Mouse (Mus musculus) adrenal gland, postnatal 36 days (tissue): ENCODE measurements around the gene Itih5. TPM values are rescaled to one million over a fixed set of nuclear protein-coding genes. Genes with fewer than 3 reads are reported as not detected.

Experiments used
- DNase-seq, 2 experiments: peaks; one replicate each; pipeline ENCODE4 v3.0.0; 2021; ENCODE audit warnings: mixed read lengths in 1 of 2
- total RNA-seq, 2 experiments: library from RNA; stranded (reverse); gene quantifications; 2 replicates each; pipeline ENCODE4 v1.2.3; 2021

The Itih5 gene
- total RNA-seq, 2 experiments from 2014 or later, result 29.7 to 38.5 TPM

DNA sequence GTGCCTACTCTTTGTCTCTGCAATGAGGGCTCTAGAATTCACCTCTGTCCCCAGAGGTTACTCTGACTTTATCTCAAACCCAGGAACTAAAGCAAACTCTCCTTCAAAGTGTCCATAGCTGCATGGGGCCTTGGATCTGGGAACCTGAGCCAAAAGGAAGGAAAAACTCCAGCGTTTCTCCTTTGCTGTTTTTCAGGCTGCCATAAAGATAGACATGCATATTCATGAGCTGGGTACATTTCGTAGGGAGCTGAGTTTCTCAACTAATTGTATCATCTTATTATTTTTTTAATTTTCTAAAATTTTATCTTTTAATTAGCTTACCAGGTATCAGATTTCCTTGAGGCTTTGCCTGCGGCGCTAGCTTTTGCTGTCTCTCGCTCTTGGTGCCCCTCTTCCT is 106.7 kb downstream of the Itih5 start:
- no peak for DNase-seq

DNA sequence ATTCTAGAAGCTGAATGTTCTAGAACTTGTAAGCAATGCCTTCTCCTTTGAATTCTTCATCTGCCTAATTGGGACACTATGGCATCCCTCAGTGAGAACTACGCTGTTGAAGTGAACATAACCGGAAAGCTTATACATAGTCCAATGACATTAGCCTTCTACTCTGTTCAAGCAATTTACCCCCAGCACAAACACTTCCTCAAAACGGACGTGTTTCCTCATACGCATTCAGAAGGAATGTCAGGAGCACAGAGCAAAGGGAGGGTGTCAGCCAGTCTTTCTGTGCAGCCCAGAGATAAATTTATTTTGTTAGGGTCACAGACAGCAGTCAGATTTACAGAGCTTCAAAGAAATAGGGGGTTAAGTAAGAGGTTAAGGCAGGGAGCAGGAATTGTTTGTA is 108.0 kb downstream of the Itih5 start:
- DNase-seq, result no peak

- peak; percentile 5 to 7 for DNase-seq
Observed at GRCm38 (mm10) chr2:10262722-10263121, 109.4 kb downstream of the Itih5 start.

GRCm38 (mm10) chr2:10263909-10264489 is 110.6 kb downstream of the Itih5 start:
- DNase-seq, result no peak

DNA sequence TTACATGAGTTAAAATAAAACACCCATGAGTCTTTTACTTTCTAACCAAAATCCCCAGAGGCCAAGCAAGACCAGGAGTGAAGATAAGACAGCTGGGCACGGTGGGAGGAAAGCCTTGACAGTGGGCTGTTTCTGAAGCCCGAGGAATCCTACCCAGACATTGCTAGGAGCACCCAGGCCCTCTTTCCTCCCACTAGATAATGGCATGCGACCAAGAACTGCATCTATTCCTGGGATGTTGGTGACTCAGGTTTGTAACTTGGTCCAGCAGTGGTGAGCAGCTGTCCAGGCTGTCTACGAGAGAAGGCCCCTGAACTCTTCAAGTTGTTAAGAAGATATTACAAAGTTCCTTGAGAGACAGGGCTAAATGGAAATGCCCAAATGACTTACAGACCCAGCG is 112.5 kb downstream of the Itih5 start:
- DNase-seq, result no peak

DNA sequence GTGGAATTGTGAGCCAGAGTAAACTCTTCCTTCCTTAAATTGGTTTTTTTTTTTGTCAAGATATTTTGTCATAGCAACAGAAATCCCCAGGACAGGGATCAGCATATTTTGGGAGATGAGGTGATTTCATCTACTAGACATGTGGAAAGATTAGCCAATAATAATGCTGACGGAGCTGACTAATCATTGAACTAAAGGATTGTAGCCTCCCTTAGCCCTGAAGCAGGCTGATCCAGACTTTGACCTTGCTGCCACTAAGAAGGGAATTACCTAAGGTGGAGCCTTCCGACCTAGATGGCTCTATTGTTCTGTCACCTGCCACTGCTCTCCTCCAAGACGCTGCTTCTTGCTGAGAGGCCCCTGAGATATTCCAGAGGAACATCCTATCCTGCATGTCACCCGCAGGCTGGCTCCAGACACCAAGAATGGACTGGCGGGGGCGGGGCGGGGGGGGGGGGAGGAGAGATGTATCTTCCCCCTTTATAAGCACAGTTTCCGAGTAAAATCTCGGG is 119.3 kb downstream of the Itih5 start:
- no peak for DNase-seq

- no peak for DNase-seq
Observed at GRCm38 (mm10) chr2:10273541-10274050, 120.2 kb downstream of the Itih5 start.

GRCm38 (mm10) chr2:10276194-10276593 is 122.8 kb downstream of the Itih5 start:
- peak; percentile 25 to 27 for DNase-seq

DNA sequence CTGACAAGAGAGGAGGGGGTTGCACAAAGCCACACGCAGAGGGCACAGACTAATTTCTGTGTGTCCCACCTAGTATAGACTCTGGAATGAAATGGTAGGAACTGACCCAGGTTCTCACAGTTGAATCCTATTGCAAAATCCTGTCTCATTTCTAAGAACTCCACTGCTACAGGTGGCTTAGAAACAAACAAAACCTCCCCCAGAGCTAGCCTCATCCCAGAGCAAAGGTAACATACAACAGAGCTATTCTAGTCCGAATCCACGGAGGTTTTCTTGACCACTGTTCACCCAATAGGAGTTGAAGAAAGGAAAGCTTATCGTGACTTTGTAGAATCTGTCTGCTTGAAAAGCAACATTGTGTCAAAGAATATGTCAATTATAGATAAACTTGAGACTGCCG is 130.3 kb downstream of the Itih5 start:
- no peak for DNase-seq

GRCm38 (mm10) chr2:10284636-10285270 is 131.4 kb downstream of the Itih5 start:
- peak; percentile 56 to 69 for DNase-seq

GRCm38 (mm10) chr2:10285975-10286374 is 132.6 kb downstream of the Itih5 start:
- DNase-seq, result no peak

GRCm38 (mm10) chr2:10288142-10288831 is 134.9 kb downstream of the Itih5 start:
- DNase-seq, result peak; percentile 41 to 66

DNA sequence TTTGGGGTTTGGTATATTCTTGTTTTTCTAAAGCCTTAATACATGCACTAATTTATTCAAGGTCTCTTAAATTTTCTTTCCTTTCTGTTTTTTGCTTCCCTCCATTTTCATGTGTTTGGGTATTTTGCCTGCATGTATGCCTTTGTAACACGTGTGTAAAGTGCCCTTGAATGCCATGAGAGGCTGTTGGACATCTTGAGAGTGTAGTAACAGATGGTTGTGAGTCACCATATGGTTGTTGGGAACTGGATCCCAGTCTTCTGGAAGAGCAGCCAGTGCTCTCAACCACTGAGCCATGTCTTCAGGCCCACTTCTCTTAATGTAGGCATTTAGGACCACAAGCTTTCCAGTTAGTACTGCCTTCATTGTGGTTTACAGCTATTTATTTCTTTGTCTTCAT is 135.5 kb downstream of the Itih5 start:
- DNase-seq, result no peak

DNA sequence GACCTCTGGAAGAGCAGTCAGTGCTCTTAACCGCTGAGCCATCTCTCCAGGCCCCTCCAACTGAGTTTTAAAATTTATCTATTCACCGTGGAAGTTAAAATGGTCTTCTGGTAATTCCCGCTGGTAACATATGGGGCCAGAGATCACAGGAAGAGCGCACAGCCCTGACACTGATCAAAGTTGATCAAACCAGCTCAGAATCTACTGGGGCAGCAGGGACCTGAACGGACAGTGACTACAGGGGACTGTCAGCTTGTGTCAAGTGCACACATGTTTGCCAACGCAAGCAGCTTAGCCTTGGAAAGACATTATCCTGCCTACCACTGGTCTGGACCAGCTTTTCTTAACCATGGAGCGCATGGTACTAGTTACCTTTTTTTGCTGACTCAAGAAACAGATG is 136.7 kb downstream of the Itih5 start:
- DNase-seq, result no peak

DNA sequence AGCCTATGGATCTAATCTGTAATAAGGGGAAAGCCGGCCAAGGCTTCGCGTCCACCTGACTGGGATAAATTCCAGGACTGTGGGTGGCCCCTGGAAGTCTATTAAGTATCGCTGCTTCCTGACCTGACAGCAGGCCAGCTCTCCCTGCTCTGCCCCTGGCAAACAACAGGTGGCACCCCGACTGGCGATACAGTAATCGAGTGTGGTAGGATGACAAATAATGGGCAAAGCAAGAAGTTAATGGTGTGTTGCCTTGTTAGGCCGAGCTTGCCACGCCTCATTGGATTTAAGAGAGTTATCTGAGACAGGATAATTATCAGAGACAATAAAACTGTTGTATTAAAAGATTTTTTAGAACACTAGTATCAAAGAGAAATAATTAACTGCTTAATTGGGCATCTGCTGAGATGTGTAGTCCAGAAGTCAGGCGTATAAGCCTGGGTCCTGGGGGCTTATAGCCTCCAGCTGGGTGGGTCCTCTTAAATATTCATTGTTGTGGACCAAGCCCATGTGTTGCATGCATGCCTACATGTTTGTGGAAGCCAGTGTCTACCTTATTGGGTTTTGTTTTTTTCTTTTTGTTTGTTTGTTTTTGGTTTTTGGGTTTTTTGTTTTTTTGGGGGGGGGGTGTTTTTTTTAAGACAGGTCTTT is 140.3 kb downstream of the Itih5 start:
- no peak for DNase-seq

- DNase-seq, result no peak
Observed at GRCm38 (mm10) chr2:10295908-10296307, 142.5 kb downstream of the Itih5 start.

GRCm38 (mm10) chr2:10300244-10300643 is 146.9 kb downstream of the Itih5 start:
- DNase-seq, result peak in 1 of 2 experiments; percentile 12

DNA sequence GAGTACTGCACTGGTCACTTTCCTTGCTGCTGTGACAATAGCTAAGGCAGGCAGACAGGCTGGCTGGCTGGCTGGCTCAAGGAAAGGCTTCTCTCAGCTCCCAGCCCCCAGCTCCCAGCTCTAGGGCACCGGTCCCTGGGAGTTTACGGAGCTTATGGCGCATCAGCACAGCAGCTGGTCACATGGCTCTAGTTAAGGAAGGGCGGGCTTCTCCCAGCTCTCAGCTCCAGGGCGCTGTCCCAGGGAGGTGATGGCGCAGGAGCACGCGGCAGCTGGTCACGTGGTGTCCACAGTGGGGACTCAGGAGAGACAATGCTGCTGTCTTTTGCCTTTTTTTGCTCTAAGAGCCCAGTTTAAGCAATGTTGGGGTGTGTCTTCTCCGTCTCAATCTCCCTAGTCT is 147.4 kb downstream of the Itih5 start:
- DNase-seq, result peak; percentile 17 to 23

DNA sequence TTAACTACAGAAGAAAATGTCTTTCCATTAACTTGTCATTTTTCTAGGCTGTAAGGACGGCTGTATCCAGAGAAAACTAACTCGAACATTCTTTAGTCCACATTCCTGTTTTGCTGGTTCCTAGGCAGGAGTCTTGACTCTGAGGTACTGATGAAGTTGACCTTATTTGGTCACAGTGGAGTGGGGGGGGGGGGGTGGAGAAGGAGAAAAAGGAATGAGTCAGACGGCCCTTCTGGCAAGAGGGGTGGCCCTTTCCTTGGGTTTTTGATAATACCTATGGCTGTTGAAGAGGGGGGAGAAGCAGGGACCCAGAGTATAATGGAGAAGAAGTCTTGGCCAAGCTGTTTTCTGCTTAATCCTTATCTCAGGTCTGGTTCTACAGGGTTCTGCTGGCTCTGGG is 148.0 kb downstream of the Itih5 start:
- DNase-seq, result no peak

- no peak for DNase-seq
Observed at GRCm38 (mm10) chr2:10301997-10302396, 148.6 kb downstream of the Itih5 start.

DNA sequence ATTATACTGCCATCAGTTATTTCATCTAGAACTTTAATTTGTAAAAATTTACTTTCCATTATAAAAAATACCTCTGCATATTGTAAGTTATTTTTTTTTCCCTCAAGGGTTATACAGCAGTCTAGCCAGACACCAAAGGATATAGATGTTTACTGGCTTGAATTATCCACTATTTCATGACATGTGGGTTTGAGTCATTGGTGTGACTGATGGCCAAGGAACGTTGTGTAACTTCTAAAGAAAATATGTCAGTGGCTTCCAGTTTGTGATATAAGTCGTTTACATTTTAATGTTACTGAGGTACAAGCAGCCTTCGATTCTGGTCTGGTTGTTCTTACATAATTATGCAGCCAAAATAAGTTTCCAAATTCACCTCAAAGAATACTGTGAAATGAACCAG is 151.5 kb downstream of the Itih5 start:
- DNase-seq, result no peak
